Mouse (Mus musculus) brain, embryonic 14.5 days (tissue): ENCODE measurements around the gene Phlda2.

ENCODE experiments used
- CTCF ChIP-seq: fragments of 200-500 bp; IDR thresholded peaks from 2 replicates; pipeline ENCODE4 v1.5.1; 2012; ENCODE audit warnings: inconsistent platforms, mild to moderate bottlenecking, moderate library complexity, borderline replicate concordance; ENCODE audit not compliant: insufficient read depth, insufficient read length; ENCODE audit errors: extremely low read depth
- POLR2A ChIP-seq: fragments of 200-500 bp; IDR thresholded peaks from 2 replicates; pipeline ENCODE4 v1.6.1; 2012; ENCODE audit warnings: mild to moderate bottlenecking, inconsistent platforms, borderline replicate concordance; ENCODE audit not compliant: poor library complexity, insufficient read depth, insufficient read length, severe bottlenecking; ENCODE audit errors: extremely low read depth

DNA sequence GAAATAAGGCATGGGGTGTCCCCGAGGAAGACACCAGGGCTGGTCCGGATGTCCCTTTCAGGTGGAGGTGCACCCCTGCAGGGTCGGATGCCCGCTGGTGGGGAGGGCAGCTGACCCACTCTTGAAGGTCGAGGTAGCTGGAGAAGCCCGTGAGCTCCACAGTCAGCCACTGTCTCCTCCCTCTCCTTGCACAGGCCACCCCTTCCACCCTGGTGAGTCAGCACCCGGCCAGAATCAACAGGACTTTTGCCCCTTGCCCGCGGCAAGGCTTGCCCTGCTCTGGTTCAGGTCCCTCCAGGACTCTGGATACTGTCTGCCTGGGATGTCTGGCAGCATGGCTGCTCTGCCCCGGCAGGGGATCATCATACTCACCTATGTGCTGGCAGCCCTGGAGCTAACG lies 27.1 kb downstream of the Phlda2 start:
- TF ChIP-seq CTCF (no peak), POLR2A (no peak)
